Mouse (Mus musculus) CH12.LX (cell line): ENCODE results near the gene Hipk2.

Experiments used
- CTCF ChIP-seq, 2 experiments: IDR thresholded peaks in 1 of 2; conservative IDR thresholded peaks in 1 of 2; 2 replicates each; pipeline ENCODE4 v1.5.1; 2011 to 2012; ENCODE audit warnings: low read depth in 2 of 2, low read length in 2 of 2, improper control_type of control experiment in 1 of 2, inconsistent platforms in 1 of 2, mild to moderate bottlenecking in 1 of 2, moderate library complexity in 1 of 2
- E2F4 ChIP-seq: IDR thresholded peaks from 2 replicates; pipeline ENCODE4 v1.6.1; 2011; ENCODE audit warnings: low read depth, low read length, improper control_type of control experiment; ENCODE audit not compliant: insufficient replicate concordance
- EP300 ChIP-seq: IDR thresholded peaks from 2 replicates; pipeline ENCODE4 v1.6.1; 2011; ENCODE audit warnings: low read length, improper control_type of control experiment
- ETS1 ChIP-seq: conservative IDR thresholded peaks from 2 replicates; pipeline ENCODE4 v1.6.1; 2012; ENCODE audit warnings: low read depth, mild to moderate bottlenecking, inconsistent platforms, low read length, improper control_type of control experiment, moderate library complexity
- JUND ChIP-seq: conservative IDR thresholded peaks from 2 replicates; pipeline ENCODE4 v1.6.1; 2011; ENCODE audit warnings: low read depth, low read length, improper control_type of control experiment
- MAX ChIP-seq: IDR thresholded peaks from 2 replicates; pipeline ENCODE4 v1.6.1; 2011; ENCODE audit warnings: low read length, improper control_type of control experiment
- POLR2A ChIP-seq: IDR thresholded peaks from 2 replicates; pipeline ENCODE4 v1.6.1; 2011; ENCODE audit warnings: low read depth, mild to moderate bottlenecking, improper control_type of control experiment, low read length
- TBP ChIP-seq: conservative IDR thresholded peaks from 2 replicates; pipeline ENCODE4 v1.6.1; 2011; ENCODE audit warnings: low read depth, low read length, improper control_type of control experiment
- USF1 ChIP-seq: IDR thresholded peaks from 2 replicates; pipeline ENCODE4 v1.6.1; 2014; ENCODE audit warnings: low read depth, mild to moderate bottlenecking, inconsistent platforms, low read length, improper control_type of control experiment
- ZC3H11A ChIP-seq: IDR thresholded peaks from 2 replicates; pipeline ENCODE4 v1.6.1; 2012; ENCODE audit warnings: low read depth, mild to moderate bottlenecking, inconsistent platforms, low read length, improper control_type of control experiment
- ZKSCAN1 ChIP-seq: IDR thresholded peaks from 2 replicates; pipeline ENCODE4 v1.6.1; 2012; ENCODE audit warnings: low read depth, inconsistent platforms, low read length, improper control_type of control experiment, borderline replicate concordance

DNA sequence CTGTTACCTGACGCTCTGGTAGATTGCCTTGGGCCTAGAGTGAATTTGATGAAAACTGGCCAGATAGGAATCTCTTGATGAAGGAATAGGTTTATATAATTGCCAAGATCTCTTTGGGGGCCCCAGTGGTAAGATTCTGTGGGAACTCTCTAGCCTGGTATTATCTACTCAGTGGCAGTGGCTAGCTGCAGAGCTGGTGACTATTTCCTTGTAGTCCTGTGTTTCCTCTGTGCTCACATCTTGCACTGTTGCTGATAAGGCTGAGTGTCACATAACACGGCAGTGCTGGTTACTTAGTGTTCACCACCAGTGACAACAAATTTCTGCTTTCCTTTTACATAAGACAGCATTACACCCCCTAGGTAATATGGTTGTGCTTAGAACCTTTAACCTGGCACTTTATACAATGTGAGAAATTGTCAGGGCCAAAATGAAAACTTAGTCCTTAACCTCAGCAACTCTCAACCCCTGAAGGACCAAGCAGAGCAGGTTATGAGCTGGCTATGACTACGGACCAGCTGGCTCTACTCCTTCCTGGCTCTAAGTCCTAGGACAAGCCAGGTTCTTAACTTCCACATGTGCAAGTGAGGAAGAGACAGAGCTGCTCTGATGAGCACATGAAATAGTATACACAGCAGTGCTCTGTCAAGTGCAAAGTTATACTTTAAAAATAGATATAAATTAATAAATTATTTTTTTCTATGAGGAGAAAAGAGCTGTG lies 80.7 kb downstream of the Hipk2 start:
- TF ChIP-seq ZC3H11A (no peak), TBP (no peak), USF1 (no peak), CTCF (conservative IDR thresholded peaks at IDR 0.05 in 1 of 2, IDR thresholded peaks at IDR 0.05 in 1 of 2; ENCODE audit: low read depth in 2 of 2, low read length in 2 of 2) (no peak), ETS1 (no peak), MAX (no peak), E2F4 (no peak), POLR2A (no peak), JUND (no peak), ZKSCAN1 (no peak), EP300 (no peak)
